In genomic region chr19:32391441-32391840, GRCm38 (mm10) we compare ENCODE assay signal across 26 mouse cellular contexts.
"Had no signal": no experiment of that assay in that cellular context is flagged by ENCODE, and none has a peak within 500 bp of the region (broad histone marks: within the 10 kb centered on the region; RNA-seq: fewer than 3 reads in every experiment).

No protein-coding gene starts in this region.

- DNase-seq: gastrocnemius, adult 2 months; gastrocnemius, postnatal 10 days; gastrocnemius, postnatal 25 days; heart, adult 2 months; heart, postnatal 4 days; kidney, adult 18-20 months; kidney, adult 8-10 months; kidney, postnatal 10 days; kidney, postnatal 25 days; kidney, postnatal 4 days; layer of hippocampus, postnatal 36 days; left cerebral cortex, postnatal 4 days had no signal

- H3K4me3 ChIP-seq: gastrocnemius, adult 2 months; heart, adult 2 months; heart, embryonic 13.5 days; heart, embryonic 15.5 days; hindbrain, embryonic 10.5 days; hindbrain, embryonic 12.5 days; layer of hippocampus, adult 2 months; limb, embryonic 13.5 days; limb, embryonic 15.5 days; liver, embryonic 12.5 days had no signal

- H3K27me3 ChIP-seq: heart, embryonic 13.5 days; heart, embryonic 15.5 days; hindbrain, embryonic 12.5 days; limb, embryonic 13.5 days; limb, embryonic 15.5 days had no signal

- H3K9ac ChIP-seq: heart, embryonic 13.5 days; heart, embryonic 15.5 days; hindbrain, embryonic 12.5 days; hindbrain, embryonic 14.5 days; limb, embryonic 13.5 days; limb, embryonic 15.5 days; liver, embryonic 12.5 days; liver, embryonic 14.5 days had no signal

- H3K27ac ChIP-seq: gastrocnemius, adult 2 months; heart, adult 2 months; heart, embryonic 13.5 days; heart, embryonic 15.5 days; hindbrain, embryonic 10.5 days; hindbrain, embryonic 12.5 days; hindbrain, embryonic 14.5 days; layer of hippocampus, adult 2 months; limb, embryonic 13.5 days; limb, embryonic 15.5 days; liver, embryonic 12.5 days; liver, embryonic 14.5 days had no signal

- H3K36me3 ChIP-seq: hindbrain, embryonic 12.5 days; limb, embryonic 15.5 days had no signal

- H3K4me2 ChIP-seq: heart, embryonic 11.5 days; heart, embryonic 13.5 days; heart, embryonic 15.5 days; hindbrain, embryonic 12.5 days; hindbrain, embryonic 14.5 days; limb, embryonic 13.5 days; limb, embryonic 15.5 days; liver, embryonic 12.5 days had no signal

- H3K9me3 ChIP-seq: heart, embryonic 13.5 days; heart, embryonic 15.5 days; hindbrain, embryonic 10.5 days; hindbrain, embryonic 12.5 days; limb, embryonic 13.5 days; limb, embryonic 15.5 days; liver, embryonic 12.5 days had no signal

- ATAC-seq: hindbrain, embryonic 16.5 days; inflammation-experienced regulatory T-cells, adult 6 months; intestine, postnatal 0 days; liver, embryonic 12.5 days had no signal
